Comparison of ENCODE assay signal across 47 mouse cellular contexts in genomic region chr12:72628751-72629150, GRCm38 (mm10). TPM values are rescaled to one million over a fixed set of nuclear protein-coding genes. Genes with fewer than 3 reads are reported as not detected.
"Had no signal": no experiment of that assay in that cellular context is flagged by ENCODE, and none has a peak within 500 bp of the region (broad histone marks: within the 10 kb centered on the region; RNA-seq: fewer than 3 reads in every experiment).

No protein-coding gene starts in this region.

- DNase-seq: heart, postnatal 10 days; heart, postnatal 14 days; heart, postnatal 36 days; heart, postnatal 4 days; kidney, adult 18-20 months; kidney, postnatal 10 days; kidney, postnatal 14 days; kidney, postnatal 25 days; kidney, postnatal 4 days; layer of hippocampus, adult 9-11 months; layer of hippocampus, postnatal 36 days had no signal

- H3K27ac ChIP-seq: heart, embryonic 10.5 days; heart, embryonic 13.5 days; heart, embryonic 15.5 days; hindbrain, embryonic 10.5 days; hindbrain, embryonic 12.5 days; hindbrain, embryonic 13.5 days; hindbrain, embryonic 14.5 days; hindbrain, embryonic 15.5 days; hindbrain, postnatal 0 days; intestine, embryonic 15.5 days; kidney, embryonic 15.5 days; kidney, postnatal 0 days; layer of hippocampus, adult 2 months; left cerebral cortex, adult 2 months had no signal

- ATAC-seq: hindbrain, embryonic 16.5 days; hindbrain, postnatal 0 days; inflammation-experienced regulatory T-cells, adult 6 months; intestine, embryonic 15.5 days; intestine, embryonic 16.5 days; intestine, postnatal 0 days had no signal

- H3K27me3 ChIP-seq: heart, embryonic 12.5 days; heart, embryonic 13.5 days; heart, embryonic 15.5 days; hindbrain, embryonic 12.5 days; hindbrain, embryonic 13.5 days; hindbrain, embryonic 15.5 days; intestine, embryonic 15.5 days; kidney, embryonic 15.5 days had no signal

- H3K9me3 ChIP-seq: heart, embryonic 10.5 days; heart, embryonic 12.5 days; heart, embryonic 13.5 days; heart, embryonic 15.5 days; hindbrain, embryonic 10.5 days; hindbrain, embryonic 12.5 days; hindbrain, embryonic 13.5 days; hindbrain, embryonic 15.5 days; intestine, embryonic 15.5 days; kidney, embryonic 15.5 days had no signal

- H3K4me2 ChIP-seq: heart, embryonic 11.5 days; heart, embryonic 12.5 days; heart, embryonic 13.5 days; heart, embryonic 15.5 days; hindbrain, embryonic 12.5 days; hindbrain, embryonic 13.5 days; hindbrain, embryonic 14.5 days; hindbrain, embryonic 15.5 days; intestine, embryonic 15.5 days; kidney, embryonic 15.5 days had no signal

- H3K4me1 ChIP-seq: heart, embryonic 10.5 days; heart, embryonic 12.5 days; heart, embryonic 13.5 days; heart, embryonic 15.5 days; hindbrain, embryonic 10.5 days; hindbrain, embryonic 12.5 days; hindbrain, embryonic 13.5 days; hindbrain, embryonic 15.5 days; intestine, embryonic 15.5 days; kidney, embryonic 15.5 days had no signal

- H3K9ac ChIP-seq: heart, embryonic 12.5 days; heart, embryonic 13.5 days; heart, embryonic 15.5 days; hindbrain, embryonic 12.5 days; hindbrain, embryonic 13.5 days; hindbrain, embryonic 14.5 days; hindbrain, embryonic 15.5 days; intestine, embryonic 15.5 days; kidney, embryonic 15.5 days had no signal

- H3K36me3 ChIP-seq: heart, embryonic 10.5 days; heart, embryonic 12.5 days; heart, embryonic 13.5 days; heart, embryonic 15.5 days; hindbrain, embryonic 10.5 days; hindbrain, embryonic 12.5 days; hindbrain, embryonic 13.5 days; hindbrain, embryonic 15.5 days; intestine, embryonic 15.5 days; kidney, embryonic 15.5 days had no signal

- H3K4me3 ChIP-seq: heart, embryonic 10.5 days; heart, embryonic 12.5 days; heart, embryonic 13.5 days; heart, embryonic 15.5 days; hindbrain, embryonic 10.5 days; hindbrain, embryonic 12.5 days; hindbrain, embryonic 13.5 days; hindbrain, embryonic 15.5 days; intestine, embryonic 15.5 days; kidney, embryonic 15.5 days; layer of hippocampus, adult 2 months; left cerebral cortex, adult 2 months had no signal

RNA-seq across cellular contexts. Expression of gene Gm4756, which starts 20.7 kb away (rescaled TPM):
- total RNA-seq: heart, adult 8-10 months; heart, postnatal 10 days; heart, postnatal 14 days; heart, postnatal 25 days; heart, postnatal 36 days; heart, postnatal 4 days; hematopoietic stem cell, adult 5-6 weeks; hindbrain, postnatal 0 days; layer of hippocampus, adult 18-20 months; layer of hippocampus, adult 2 months; layer of hippocampus, adult 8-10 months; layer of hippocampus, postnatal 10 days; layer of hippocampus, postnatal 25 days; layer of hippocampus, postnatal 36 days; left cerebral cortex, adult 18-20 months; left cerebral cortex, adult 2 months; left cerebral cortex, adult 8-10 months had no signal
- polyA plus RNA-seq: heart, embryonic 10.5 days; heart, embryonic 11.5 days; heart, embryonic 12.5 days; heart, embryonic 13.5 days; heart, embryonic 14.5 days; heart, embryonic 15.5 days; heart, embryonic 16.5 days; heart, postnatal 0 days; hindbrain, embryonic 10.5 days; hindbrain, embryonic 11.5 days; hindbrain, embryonic 12.5 days; hindbrain, embryonic 13.5 days; hindbrain, embryonic 14.5 days; hindbrain, embryonic 15.5 days; hindbrain, embryonic 16.5 days; hindbrain, postnatal 0 days; intestine, embryonic 14.5 days; intestine, embryonic 16.5 days; intestine, postnatal 0 days; kidney, embryonic 14.5 days; kidney, embryonic 15.5 days; kidney, postnatal 0 days; large intestine, adult 2 months had no signal
